19 mouse cellular contexts compared by ENCODE assay signal in the genomic region with DNA sequence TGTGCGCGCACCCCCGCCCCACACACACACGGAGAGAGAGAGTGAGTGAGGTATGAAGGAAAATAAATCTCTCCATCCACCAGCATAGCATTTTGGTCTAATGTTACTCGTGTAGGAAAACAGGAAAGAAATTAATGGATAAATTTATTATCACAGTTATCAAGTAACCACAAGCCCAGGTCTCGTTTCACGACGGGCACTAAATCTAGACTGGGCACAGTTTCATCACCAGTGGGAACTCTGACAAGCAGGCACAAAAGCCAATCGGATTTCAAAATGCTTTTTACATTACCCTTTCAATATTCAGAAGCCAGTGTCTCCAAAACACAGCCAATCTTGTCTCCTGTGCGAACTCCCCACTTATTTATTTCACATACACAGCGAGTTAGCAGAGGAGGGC.
DNase-seq lines count a peak whose midpoint lies in the region; ATAC-seq lines count a peak whose summit lies in the region.
"Had no signal": no experiment of that assay in that cellular context is flagged by ENCODE, and none has a peak within 500 bp of the region (broad histone marks: within the 10 kb centered on the region; RNA-seq: fewer than 3 reads in every experiment).

No protein-coding gene starts in this region.

- H3K9me3 ChIP-seq in kidney, embryonic 15.5 days (replicated peaks) = no peaks in the 10 kb centered on the region
- H3K9me3 ChIP-seq in neural tube, embryonic 13.5 days = no peaks in the 10 kb centered on the region
- H3K9me3 ChIP-seq in limb, embryonic 12.5 days = no peaks in the 10 kb centered on the region
- H3K9me3 ChIP-seq: embryonic facial prominence, embryonic 10.5 days; forebrain, embryonic 10.5 days; heart, embryonic 13.5 days; hindbrain, embryonic 12.5 days had no signal

- H3K4me1 ChIP-seq in kidney, embryonic 15.5 days = peaks cover 12% of the 10 kb centered on the region
- peaks cover 13% of the 10 kb centered on the region for H3K4me1 ChIP-seq in neural tube, embryonic 13.5 days (replicated peaks)
- peaks cover 52% of the 10 kb centered on the region for H3K4me1 ChIP-seq in limb, embryonic 12.5 days (replicated peaks)
- H3K4me1 ChIP-seq: hindbrain, embryonic 12.5 days had no signal

- H3K27ac ChIP-seq in kidney, embryonic 15.5 days = no peak overlapping the region
- no peak overlapping the region for H3K27ac ChIP-seq in neural tube, embryonic 13.5 days (replicated peaks)
- 0 out of 2 replicates have a peak overlapping the region, but pooled peaks have one; percentile 17 for H3K27ac ChIP-seq in limb, embryonic 12.5 days
- H3K27ac ChIP-seq: forebrain, embryonic 10.5 days; gastrocnemius, adult 2 months; heart, embryonic 13.5 days; hindbrain, embryonic 12.5 days had no signal

- DNase-seq in kidney, adult 18-20 months = no peak
- DNase-seq in neural tube, embryonic 10.5 days (ENCODE audit: extremely low spot score, low spot score) = no peak
- no peak for DNase-seq in left cerebral cortex, postnatal 14 days (ENCODE audit: low spot score in 2 of 2)
- DNase-seq: adrenal gland, adult 2 months; adrenal gland, postnatal 25 days; cerebellum, adult 18-20 months; cerebellum, adult 9-11 months; cerebellum, postnatal 36 days; gastrocnemius, adult 2 months; gastrocnemius, postnatal 25 days; heart, postnatal 4 days had no signal

- H3K27me3 ChIP-seq in kidney, embryonic 15.5 days = no peaks in the 10 kb centered on the region
- no peaks in the 10 kb centered on the region for H3K27me3 ChIP-seq in neural tube, embryonic 13.5 days
- H3K27me3 ChIP-seq in limb, embryonic 12.5 days = no peaks in the 10 kb centered on the region
- H3K27me3 ChIP-seq: heart, embryonic 13.5 days; hindbrain, embryonic 12.5 days had no signal

- 0 out of 2 replicates have a peak overlapping the region, but pooled peaks have one; percentile 4 for H3K4me2 ChIP-seq in kidney, embryonic 15.5 days
- H3K4me2 ChIP-seq in neural tube, embryonic 13.5 days = peak overlapping the region; percentile 13; the same call in 1 of the 2 replicates
- H3K4me2 ChIP-seq in limb, embryonic 12.5 days = no peak overlapping the region
- H3K4me2 ChIP-seq: heart, embryonic 13.5 days; hindbrain, embryonic 12.5 days had no signal

- no peak overlapping the region for H3K9ac ChIP-seq in kidney, embryonic 15.5 days
- no peak overlapping the region for H3K9ac ChIP-seq in neural tube, embryonic 13.5 days
- no peak overlapping the region for H3K9ac ChIP-seq in limb, embryonic 12.5 days (replicated peaks)
- H3K9ac ChIP-seq: heart, embryonic 13.5 days; hindbrain, embryonic 12.5 days had no signal

- intact Hi-C loops in left cerebral cortex, postnatal 14 days (cut with DNase I) = no loop called here

- no peak overlapping the region for H3K4me3 ChIP-seq in kidney, embryonic 15.5 days (replicated peaks)
- H3K4me3 ChIP-seq in neural tube, embryonic 13.5 days = no peak overlapping the region
- no peak overlapping the region for H3K4me3 ChIP-seq in limb, embryonic 12.5 days (replicated peaks)
- H3K4me3 ChIP-seq: embryonic facial prominence, embryonic 10.5 days; forebrain, embryonic 10.5 days; gastrocnemius, adult 2 months; heart, embryonic 13.5 days; hindbrain, embryonic 12.5 days had no signal

- WGBS in kidney, embryonic 15.5 days = 31% methylated on average over 11 of the region's 11 CpGs
- WGBS in neural tube, embryonic 13.5 days = 67% methylated on average over 11 of the region's 11 CpGs
- 54% methylated on average over 11 of the region's 11 CpGs for WGBS in limb, embryonic 12.5 days

- H3K36me3 ChIP-seq in kidney, embryonic 15.5 days = no peaks in the 10 kb centered on the region
- no peaks in the 10 kb centered on the region for H3K36me3 ChIP-seq in neural tube, embryonic 13.5 days
- H3K36me3 ChIP-seq in limb, embryonic 12.5 days = no peaks in the 10 kb centered on the region
- H3K36me3 ChIP-seq: embryonic facial prominence, embryonic 10.5 days; forebrain, embryonic 10.5 days; heart, embryonic 13.5 days; hindbrain, embryonic 12.5 days had no signal

- no peak; the same call in 1 of the 2 replicates for ATAC-seq in kidney, embryonic 15.5 days (replicated peaks; ENCODE audit: low FRiP score)
- no peak for ATAC-seq in neural tube, embryonic 13.5 days (ENCODE audit: low read depth)
- no peak for ATAC-seq in limb, embryonic 12.5 days (ENCODE audit: insufficient number of reproducible peaks, insufficient read depth, low FRiP score, low TSS enrichment, low read depth)
- ATAC-seq: forebrain, embryonic 14.5 days had no signal
